Mouse (Mus musculus) bone marrow, adult 2 months (tissue): ENCODE measurements around the gene Akr1a1.
A peak's percentile ranks its signal among the peaks of the same experiment; 100 is the strongest.

Experiments
- CTCF ChIP-seq: fragments of 200-500 bp; IDR thresholded peaks from 2 replicates; pipeline ENCODE4 v1.5.1; 2011; ENCODE audit warnings: low read length, control low read depth; ENCODE audit not compliant: control insufficient read depth, insufficient read depth
- POLR2A ChIP-seq: fragments of 200-500 bp; IDR thresholded peaks from 2 replicates; pipeline ENCODE4 v1.6.1; 2011; ENCODE audit warnings: low read depth, mild to moderate bottlenecking, control low read depth, low read length, borderline replicate concordance; ENCODE audit not compliant: control insufficient read depth

DNA sequence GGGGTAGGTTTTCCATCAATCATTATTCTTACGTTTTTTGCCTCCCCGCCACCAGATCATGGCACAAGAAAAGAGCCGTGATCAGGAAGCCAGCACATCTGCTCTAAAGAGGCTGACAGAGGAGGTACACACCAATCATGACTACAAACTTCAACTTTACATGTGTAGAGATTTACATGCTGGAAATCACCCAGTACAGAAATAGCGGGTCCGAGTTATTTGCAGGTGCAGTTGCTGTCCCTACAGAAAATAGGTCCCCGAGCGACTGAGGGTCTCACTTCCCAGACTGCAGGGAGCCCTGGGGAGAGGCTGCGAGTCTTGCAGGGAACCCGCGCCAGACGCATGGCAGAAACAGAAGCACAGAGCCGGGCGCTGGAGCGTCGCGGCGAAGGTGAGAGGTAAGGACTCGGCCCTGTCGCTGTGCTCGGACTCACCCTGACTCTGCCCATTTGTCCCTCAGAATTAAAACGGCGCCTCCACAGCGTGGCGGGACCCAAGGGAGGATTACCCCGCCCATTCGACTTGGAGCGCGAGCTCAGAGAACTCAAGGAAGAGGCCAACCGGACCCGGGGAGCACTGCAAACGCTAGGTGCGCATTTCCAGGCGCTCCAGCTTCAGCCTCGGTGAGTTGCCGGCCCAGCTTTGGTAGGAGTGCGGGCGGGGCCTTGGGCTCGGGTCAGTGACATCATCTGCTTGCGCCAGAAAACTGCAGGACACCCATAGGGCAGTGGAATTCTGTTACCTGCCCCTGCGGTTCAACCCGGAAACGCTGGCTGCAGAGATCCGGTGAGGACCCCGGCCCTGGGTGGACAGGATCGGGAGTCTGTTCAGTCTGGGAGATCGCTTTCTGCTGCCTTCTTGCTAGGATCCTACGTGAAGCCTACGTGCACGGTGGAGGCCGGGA is 54.2 kb downstream of the Akr1a1 start:
- TF ChIP-seq CTCF (no peak), POLR2A (peak; percentile 36; the same call in 1 of the 2 replicates)
